Mouse (Mus musculus): ENCODE results near the gene Scarf2. TPM values are rescaled to one million over a fixed set of nuclear protein-coding genes. Genes with fewer than 3 reads are reported as not detected.

Gene Scarf2
- polyA plus RNA-seq, 1 experiment: not detected

DNA sequence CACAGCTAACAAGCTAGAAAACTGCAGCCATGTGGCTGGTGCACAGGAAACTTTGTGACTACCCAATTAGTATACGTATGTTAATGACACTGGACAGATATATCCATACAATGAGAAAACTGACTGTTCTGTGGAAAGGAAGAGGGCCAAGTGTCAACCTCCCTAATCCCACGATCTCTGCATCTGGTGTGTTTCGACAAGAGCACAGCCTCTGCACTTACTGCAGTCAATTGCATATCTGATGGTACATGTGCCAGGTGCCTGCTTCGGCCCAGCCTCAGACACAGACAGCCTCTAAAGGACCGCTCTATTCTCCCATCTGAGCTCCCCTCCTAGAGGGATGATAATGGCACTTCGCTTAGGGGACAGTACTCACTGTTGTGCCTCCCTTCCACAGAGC lies 51.3 kb downstream of the Scarf2 start:
- H3K4me1 ChIP-seq (ENCODE audit: control insufficient read depth, insufficient read depth, low read length): no peaks in the 10 kb centered on the region
- H3K27ac ChIP-seq (ENCODE audit: insufficient read depth, low read depth, low read length): no peak overlapping the region
- H3K4me3 ChIP-seq (ENCODE audit: insufficient read depth, low read depth, low read length): no peak overlapping the region
- 92% methylated on average over 6 of the region's 6 CpGs for WGBS
- no peak for TF ChIP-seq POLR2A (IDR thresholded peaks at IDR 0.05; ENCODE audit: insufficient read depth, low read depth, low read length)
- TF ChIP-seq CTCF (IDR thresholded peaks at IDR 0.05; ENCODE audit: insufficient read depth, low read depth, low read length): no peak

DNA sequence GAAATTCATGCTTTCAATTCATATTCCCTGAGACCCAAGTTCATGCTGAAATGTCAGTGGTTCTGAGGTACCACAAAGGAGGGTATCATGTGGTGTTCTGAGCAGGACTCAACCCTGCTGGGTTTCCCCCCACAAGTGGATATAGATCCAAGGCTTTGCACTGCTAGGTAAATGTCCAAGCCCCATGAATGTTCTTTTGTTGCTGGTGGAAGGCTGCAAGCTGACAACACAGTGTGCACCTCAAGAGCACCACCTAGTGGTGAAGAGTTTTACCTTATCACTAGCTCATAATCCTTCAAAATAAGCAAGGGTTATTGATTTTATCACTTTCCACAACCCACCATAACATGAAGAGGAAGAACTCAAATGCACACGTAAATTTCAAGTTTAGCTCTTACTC lies 51.8 kb downstream of the Scarf2 start:
- H3K4me3 ChIP-seq (ENCODE audit: insufficient read depth, low read depth, low read length): no peak overlapping the region
- H3K27ac ChIP-seq (ENCODE audit: insufficient read depth, low read depth, low read length): no peak overlapping the region
- TF ChIP-seq CTCF (IDR thresholded peaks at IDR 0.05; ENCODE audit: insufficient read depth, low read depth, low read length) (no peak), POLR2A (IDR thresholded peaks at IDR 0.05; ENCODE audit: insufficient read depth, low read depth, low read length) (no peak)
- 22% methylated on average over 1 of the region's 1 CpGs for WGBS
- H3K4me1 ChIP-seq (ENCODE audit: control insufficient read depth, insufficient read depth, low read length): no peaks in the 10 kb centered on the region

DNA sequence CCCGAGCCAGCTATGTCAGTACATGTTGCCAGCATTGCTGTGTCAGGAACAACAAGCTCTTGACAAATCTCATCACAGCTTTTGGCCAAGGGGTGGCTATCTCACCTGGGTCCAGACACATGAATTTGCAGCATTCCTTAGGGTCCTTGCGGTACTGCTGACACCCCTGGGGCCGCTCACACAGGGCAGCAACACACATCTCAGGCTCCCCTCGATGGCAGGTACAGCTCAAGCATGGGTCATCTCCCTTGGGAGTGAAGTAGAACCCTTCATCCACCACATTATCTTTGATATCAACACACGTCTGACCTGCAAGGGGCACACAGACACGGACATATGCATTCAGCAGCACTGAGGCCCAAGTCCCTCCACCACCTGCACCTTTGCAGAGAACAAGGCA lies 52.4 kb downstream of the Scarf2 start:
- Histone ChIP-seq H3K27ac (ENCODE audit: insufficient read depth, low read depth, low read length) (no peak overlapping the region), H3K4me1 (ENCODE audit: control insufficient read depth, insufficient read depth, low read length) (no peaks in the 10 kb centered on the region), H3K4me3 (ENCODE audit: insufficient read depth, low read depth, low read length) (no peak overlapping the region)
- WGBS: 85% methylated on average over 6 of the region's 6 CpGs
- TF ChIP-seq CTCF (IDR thresholded peaks at IDR 0.05; ENCODE audit: insufficient read depth, low read depth, low read length) (no peak), POLR2A (IDR thresholded peaks at IDR 0.05; ENCODE audit: insufficient read depth, low read depth, low read length) (no peak)

DNA sequence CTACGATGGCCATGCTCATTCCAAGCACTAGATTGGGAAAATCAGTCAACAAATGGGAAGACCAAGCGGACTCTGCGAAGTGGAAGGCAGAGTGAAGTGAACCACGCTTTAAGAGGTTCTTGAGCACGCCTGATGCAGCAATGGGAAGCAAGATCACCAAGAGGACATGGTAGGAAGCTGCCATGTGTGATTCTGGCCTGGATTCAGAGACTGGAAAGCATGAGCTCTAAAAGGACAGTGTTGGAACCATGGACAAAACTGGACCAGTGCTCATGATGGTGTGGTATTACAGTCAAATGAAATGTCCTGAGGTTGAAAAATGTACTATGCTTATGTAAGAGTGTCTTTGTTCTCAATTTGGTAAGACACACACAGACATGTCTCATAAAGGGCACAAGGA lies 54.2 kb downstream of the Scarf2 start:
- Histone ChIP-seq H3K4me3 (ENCODE audit: insufficient read depth, low read depth, low read length) (no peak overlapping the region), H3K4me1 (ENCODE audit: control insufficient read depth, insufficient read depth, low read length) (no peaks in the 10 kb centered on the region), H3K27ac (ENCODE audit: insufficient read depth, low read depth, low read length) (no peak overlapping the region)
- WGBS: 93% methylated on average over 5 of the region's 5 CpGs
- TF ChIP-seq POLR2A (IDR thresholded peaks at IDR 0.05; ENCODE audit: insufficient read depth, low read depth, low read length) (no peak), CTCF (IDR thresholded peaks at IDR 0.05; ENCODE audit: insufficient read depth, low read depth, low read length) (no peak)

DNA sequence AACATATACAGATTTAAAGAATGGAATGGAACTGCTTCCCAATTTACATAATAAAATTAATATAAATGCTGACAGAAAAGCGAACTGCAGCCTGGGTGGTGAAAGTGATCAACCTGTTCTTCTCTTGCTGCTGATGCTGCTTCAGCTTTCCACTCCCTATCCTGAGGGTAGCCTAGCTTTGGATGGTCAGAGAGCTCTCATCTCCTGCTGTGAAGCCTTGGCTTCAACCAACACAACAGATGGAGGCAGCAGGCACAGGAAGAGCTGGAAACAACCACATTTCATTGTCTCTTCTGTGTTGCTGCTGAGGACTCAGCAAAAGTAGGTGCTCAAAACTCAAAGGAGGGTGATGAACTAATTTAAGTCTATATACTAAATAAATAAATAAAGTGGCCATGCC lies 54.8 kb downstream of the Scarf2 start:
- Histone ChIP-seq H3K4me3 (ENCODE audit: insufficient read depth, low read depth, low read length) (no peak overlapping the region), H3K4me1 (ENCODE audit: control insufficient read depth, insufficient read depth, low read length) (no peaks in the 10 kb centered on the region), H3K27ac (ENCODE audit: insufficient read depth, low read depth, low read length) (no peak overlapping the region)
- WGBS: 92% methylated on average over 1 of the region's 1 CpGs
- TF ChIP-seq POLR2A (IDR thresholded peaks at IDR 0.05; ENCODE audit: insufficient read depth, low read depth, low read length) (no peak), CTCF (IDR thresholded peaks at IDR 0.05; ENCODE audit: insufficient read depth, low read depth, low read length) (no peak)

DNA sequence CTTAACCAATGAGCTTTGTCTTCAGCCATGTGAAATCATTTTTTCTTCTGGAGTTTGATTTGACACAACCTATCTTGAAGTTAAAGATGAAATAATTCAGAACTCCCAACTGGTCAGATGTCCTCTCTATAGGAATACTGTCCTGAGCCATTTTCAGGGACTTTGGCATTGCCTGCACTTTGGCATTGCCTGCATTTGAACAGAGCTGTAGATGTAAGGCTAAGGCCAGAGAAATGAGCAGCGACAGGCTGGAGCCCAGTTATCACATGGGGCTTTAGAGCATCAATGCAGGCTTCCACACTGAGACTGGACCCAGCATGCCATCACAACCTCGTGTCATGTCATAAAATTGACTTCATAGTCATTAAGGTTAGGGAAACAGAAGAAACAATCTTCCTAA lies 56.2 kb downstream of the Scarf2 start:
- no peak for TF ChIP-seq CTCF (IDR thresholded peaks at IDR 0.05; ENCODE audit: insufficient read depth, low read depth, low read length)
- TF ChIP-seq POLR2A (IDR thresholded peaks at IDR 0.05; ENCODE audit: insufficient read depth, low read depth, low read length): no peak
- Histone ChIP-seq H3K27ac (ENCODE audit: insufficient read depth, low read depth, low read length) (no peak overlapping the region), H3K4me1 (ENCODE audit: control insufficient read depth, insufficient read depth, low read length) (no peaks in the 10 kb centered on the region), H3K4me3 (ENCODE audit: insufficient read depth, low read depth, low read length) (no peak overlapping the region)
- WGBS: 91% methylated on average over 2 of the region's 2 CpGs

DNA sequence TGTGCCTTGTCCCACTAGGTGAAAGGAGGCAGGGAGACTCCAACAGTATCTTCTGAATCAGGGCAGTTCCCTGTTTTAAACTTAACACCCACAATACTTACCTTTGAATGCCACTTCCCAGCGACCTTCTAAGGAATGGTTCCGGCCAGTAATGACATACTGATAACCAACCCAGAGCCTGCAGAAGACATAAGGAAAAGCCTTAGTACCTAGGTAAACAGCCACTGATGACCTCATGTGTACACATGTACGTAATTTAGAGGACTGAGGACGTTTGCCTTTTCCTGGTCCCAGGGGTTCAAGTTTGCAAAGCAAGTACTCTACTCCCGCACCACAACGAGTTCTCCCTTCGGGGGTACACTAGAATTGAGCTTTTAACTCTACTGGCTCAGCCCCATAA lies 60.1 kb downstream of the Scarf2 start:
- WGBS: 90% methylated on average over 7 of the region's 7 CpGs
- TF ChIP-seq POLR2A (IDR thresholded peaks at IDR 0.05; ENCODE audit: insufficient read depth, low read depth, low read length) (no peak), CTCF (IDR thresholded peaks at IDR 0.05; ENCODE audit: insufficient read depth, low read depth, low read length) (no peak)
- H3K27ac ChIP-seq (ENCODE audit: insufficient read depth, low read depth, low read length): no peak overlapping the region
- peaks cover 5% of the 10 kb centered on the region; the same call in 1 of the 2 replicates for H3K4me1 ChIP-seq (ENCODE audit: control insufficient read depth, insufficient read depth, low read length)
- H3K4me3 ChIP-seq (ENCODE audit: insufficient read depth, low read depth, low read length): no peak overlapping the region

Other genes starting within 250 kb of the Scarf2 start
- not detected in 2 replicates for gene Lrrc74b, start 236.0 kb upstream of the Scarf2 start, polyA plus RNA-seq (2012; ENCODE audit: insufficient read depth, insufficient read length, low replicate concordance, missing spikeins)
- not detected in 2 replicates for gene P2rx6, start 235.4 kb upstream of the Scarf2 start, polyA plus RNA-seq (2012; ENCODE audit: insufficient read depth, insufficient read length, low replicate concordance, missing spikeins)
- not detected in 2 replicates for gene Slc7a4, start 214.1 kb upstream of the Scarf2 start, polyA plus RNA-seq (2012; ENCODE audit: insufficient read depth, insufficient read length, low replicate concordance, missing spikeins)
- gene Smpd4, start 177.9 kb upstream of the Scarf2 start, polyA plus RNA-seq (2012; ENCODE audit: insufficient read depth, insufficient read length, low replicate concordance, missing spikeins): not detected in 2 replicates
- gene Ccdc74a, start 150.8 kb upstream of the Scarf2 start, polyA plus RNA-seq (2012; ENCODE audit: insufficient read depth, insufficient read length, low replicate concordance, missing spikeins): not detected in 2 replicates
- not detected in 2 replicates for gene Med15, start 64.4 kb upstream of the Scarf2 start, polyA plus RNA-seq (2012; ENCODE audit: insufficient read depth, insufficient read length, low replicate concordance, missing spikeins)
- not detected in 2 replicates for gene Klhl22, start 37.7 kb upstream of the Scarf2 start, polyA plus RNA-seq (2012; ENCODE audit: insufficient read depth, insufficient read length, low replicate concordance, missing spikeins)
- gene B830017H08Rik, start 35.8 kb downstream of the Scarf2 start, polyA plus RNA-seq (2012; ENCODE audit: insufficient read depth, insufficient read length, low replicate concordance, missing spikeins): not detected in 2 replicates
- not detected in 2 replicates for gene Car15, start 41.1 kb downstream of the Scarf2 start, polyA plus RNA-seq (2012; ENCODE audit: insufficient read depth, insufficient read length, low replicate concordance, missing spikeins)
- not detected in 2 replicates for gene Gm20518, start 94.4 kb downstream of the Scarf2 start, polyA plus RNA-seq (2012; ENCODE audit: insufficient read depth, insufficient read length, low replicate concordance, missing spikeins)
- not detected in 2 replicates for gene Tssk1, start 96.9 kb downstream of the Scarf2 start, polyA plus RNA-seq (2012; ENCODE audit: insufficient read depth, insufficient read length, low replicate concordance, missing spikeins)
- gene Dgcr2, start 101.3 kb downstream of the Scarf2 start, polyA plus RNA-seq (2012; ENCODE audit: insufficient read depth, insufficient read length, low replicate concordance, missing spikeins): not detected in 2 replicates
- gene Tssk2, start 101.4 kb downstream of the Scarf2 start, polyA plus RNA-seq (2012; ENCODE audit: insufficient read depth, insufficient read length, low replicate concordance, missing spikeins): not detected in 2 replicates
- not detected in 2 replicates for gene Ess2, start 114.1 kb downstream of the Scarf2 start, polyA plus RNA-seq (2012; ENCODE audit: insufficient read depth, insufficient read length, low replicate concordance, missing spikeins)
- not detected in 2 replicates for gene Gsc2, start 117.8 kb downstream of the Scarf2 start, polyA plus RNA-seq (2012; ENCODE audit: insufficient read depth, insufficient read length, low replicate concordance, missing spikeins)
- gene Slc25a1, start 130.9 kb downstream of the Scarf2 start, polyA plus RNA-seq (2012; ENCODE audit: insufficient read depth, insufficient read length, low replicate concordance, missing spikeins): not detected in 2 replicates
- not detected in 2 replicates for gene Vpreb2, start 183.1 kb downstream of the Scarf2 start, polyA plus RNA-seq (2012; ENCODE audit: insufficient read depth, insufficient read length, low replicate concordance, missing spikeins)